Comparison of ENCODE assay signal across 15 mouse cellular contexts in genomic region chr4:122827651-122828050, GRCm38 (mm10). TPM values are rescaled to one million over a fixed set of nuclear protein-coding genes. Genes with fewer than 3 reads are reported as not detected.
DNase-seq lines count a peak whose midpoint lies in the region; ATAC-seq and TF ChIP-seq lines count a peak whose summit lies in the region.
"Had no signal": no experiment of that assay in that cellular context is flagged by ENCODE, and none has a peak within 500 bp of the region (broad histone marks: within the 10 kb centered on the region; RNA-seq: fewer than 3 reads in every experiment).

No protein-coding gene starts in this region.

- H3K36me3 ChIP-seq in heart, postnatal 0 days (replicated peaks; ENCODE audit: control insufficient read depth, insufficient read depth, low read length), result no peaks in the 10 kb centered on the region
- no peaks in the 10 kb centered on the region for H3K36me3 ChIP-seq in forebrain, embryonic 12.5 days (replicated peaks)
- H3K36me3 ChIP-seq: neural tube, embryonic 12.5 days had no signal

- no peak for TF ChIP-seq EP300 in heart, postnatal 0 days (IDR thresholded peaks at IDR 0.05; ENCODE audit: low read depth)

- no peaks in the 10 kb centered on the region for H3K9me3 ChIP-seq in heart, postnatal 0 days (replicated peaks; ENCODE audit: control insufficient read depth, low read length)
- H3K9me3 ChIP-seq in forebrain, embryonic 12.5 days, result no peaks in the 10 kb centered on the region
- H3K9me3 ChIP-seq: neural tube, embryonic 12.5 days had no signal

- peak overlapping the region; percentile 69 for H3K27ac ChIP-seq in heart, postnatal 0 days (ENCODE audit: low read depth)
- H3K27ac ChIP-seq in forebrain, embryonic 12.5 days, result no peak overlapping the region
- H3K27ac ChIP-seq: neural tube, embryonic 12.5 days had no signal

- DNase-seq in adrenal gland, adult 2 months, result peak; percentile 11
- no peak for DNase-seq in adrenal gland, postnatal 25 days
- peak; percentile 70 for DNase-seq in heart, postnatal 0 days (ENCODE audit: low spot score)
- no peak for DNase-seq in heart, adult 9 months (ENCODE audit: low spot score in 2 of 2)
- DNase-seq in MEL-GATA-1-ER (ENCODE audit: extremely low read depth, low read depth), result peak; percentile 59
- DNase-seq in frontal cortex, postnatal 14 days (ENCODE audit: low spot score in 2 of 2), result no peak
- DNase-seq: cerebellum, adult 2 months; forebrain, postnatal 0 days; gastrocnemius, postnatal 25 days; lung, embryonic 14.5 days; spleen, adult 18-20 months had no signal

- no peak overlapping the region for H3K4me3 ChIP-seq in heart, postnatal 0 days (ENCODE audit: low read depth, low read length)
- no peak overlapping the region for H3K4me3 ChIP-seq in forebrain, embryonic 12.5 days (replicated peaks)
- H3K4me3 ChIP-seq: neural tube, embryonic 12.5 days had no signal

- H3K9ac ChIP-seq in heart, postnatal 0 days (replicated peaks; ENCODE audit: low read depth, low read length), result no peak overlapping the region
- no peak overlapping the region for H3K9ac ChIP-seq in forebrain, embryonic 12.5 days
- H3K9ac ChIP-seq: forebrain, postnatal 0 days; lung, embryonic 14.5 days; neural tube, embryonic 12.5 days had no signal

- peak; percentile 81 for ATAC-seq in heart, postnatal 0 days (ENCODE audit: insufficient read depth, low read depth)
- peak; percentile 90 for ATAC-seq in megakaryocyte progenitor cell, adult 5-6 weeks (replicated peaks; ENCODE audit: poor library complexity)
- no peak for ATAC-seq in forebrain, embryonic 12.5 days (ENCODE audit: low FRiP score)
- ATAC-seq: forebrain, postnatal 0 days; hindbrain, embryonic 16.5 days had no signal

- H3K4me1 ChIP-seq in heart, postnatal 0 days (ENCODE audit: control insufficient read depth, insufficient read depth), result 0 out of 2 replicates have a peak, but pooled peaks cover 3% of the 10 kb centered on the region
- H3K4me1 ChIP-seq in forebrain, embryonic 12.5 days, result peaks cover 17% of the 10 kb centered on the region

- no peak for TF ChIP-seq CTCF in heart, postnatal 0 days (IDR thresholded peaks at IDR 0.05; ENCODE audit: low read depth)

- H3K27me3 ChIP-seq in heart, postnatal 0 days (ENCODE audit: control insufficient read depth, insufficient read depth, low read length), result no peaks in the 10 kb centered on the region
- H3K27me3 ChIP-seq in forebrain, embryonic 12.5 days, result no peaks in the 10 kb centered on the region
- H3K27me3 ChIP-seq: neural tube, embryonic 12.5 days had no signal

- no peak overlapping the region for H3K4me2 ChIP-seq in heart, postnatal 0 days (ENCODE audit: low read depth, low read length)
- no peak overlapping the region for H3K4me2 ChIP-seq in forebrain, embryonic 12.5 days
- H3K4me2 ChIP-seq: lung, embryonic 14.5 days; neural tube, embryonic 12.5 days had no signal

RNA-seq across cellular contexts. Expression of gene Ppt1, which starts 8.4 kb away (rescaled TPM):
- 10 to 100 TPM; 69.3 to 86.3 TPM for total RNA-seq in adrenal gland, adult 2 months (2021)
- 14.2 and 17.9 TPM in 2 replicates for polyA plus RNA-seq in adrenal gland, adult 2 months (2012; rRNA removed)
- total RNA-seq in adrenal gland, postnatal 25 days (2021), result 68.1 and 70.8 TPM in 2 replicates
- 30.0 and 37.8 TPM in 2 replicates for total RNA-seq in heart, postnatal 0 days (2014; rRNA removed; ENCODE audit: low replicate concordance)
- 42.9 and 45.2 TPM in 2 replicates for polyA plus RNA-seq in heart, postnatal 0 days (2015; fragmentation: Nextera tagmentation; extraction: Ambion mirVana)
- total RNA-seq in megakaryocyte progenitor cell, adult 5-6 weeks (2015), result 120 and 123 TPM in 2 replicates
- 71.5 and 79.3 TPM in 2 replicates for total RNA-seq in megakaryocyte progenitor cell, adult 5-6 weeks (2017)
- 69.4 and 70.1 TPM in 2 replicates for polyA plus RNA-seq in forebrain, embryonic 12.5 days (2016; fragmentation: Nextera tagmentation; extraction: Ambion mirVana)

RNA-seq across cellular contexts. Expression of gene Cap1, which starts 58.2 kb away (rescaled TPM):
- 100 to 1,000 TPM; 140 to 168 TPM for total RNA-seq in adrenal gland, adult 2 months (2021)
- polyA plus RNA-seq in adrenal gland, adult 2 months (2012; rRNA removed), result 28.0 and 30.0 TPM in 2 replicates
- total RNA-seq in adrenal gland, postnatal 25 days (2021), result 132 and 141 TPM in 2 replicates
- 59.6 and 73.0 TPM in 2 replicates for total RNA-seq in heart, postnatal 0 days (2014; rRNA removed; ENCODE audit: low replicate concordance)
- 20.6 and 22.4 TPM in 2 replicates for polyA plus RNA-seq in heart, postnatal 0 days (2015; fragmentation: Nextera tagmentation; extraction: Ambion mirVana)
- total RNA-seq in megakaryocyte progenitor cell, adult 5-6 weeks (2015), result 125 and 140 TPM in 2 replicates
- total RNA-seq in megakaryocyte progenitor cell, adult 5-6 weeks (2017), result 169 and 175 TPM in 2 replicates
- 28.1 and 44.4 TPM in 2 replicates for polyA plus RNA-seq in forebrain, embryonic 12.5 days (2016; fragmentation: Nextera tagmentation; extraction: Ambion mirVana)

Comparison
In these comparisons a context has a peak if more than half of its experiments do, and no peak if none do; other contexts are left out.
1. DNase-seq: peak in adrenal gland, adult 2 months (single experiment), heart, postnatal 0 days (single experiment) and MEL-GATA-1-ER (single experiment); none in adrenal gland, postnatal 25 days (single experiment), heart, adult 9 months (0 of 2) and frontal cortex, postnatal 14 days (0 of 2).